Mouse (Mus musculus) hindbrain, postnatal 0 days (tissue): ENCODE measurements at regions not wholly inside any gene's neighbourhood (a gene's known extent, or its start where the extent isn't known, plus 50 kb on each side); places are given as distances from the start of the nearest gene placed in this dataset.

Source experiments
- ATAC-seq: fragments of 200-750 bp; cut with Nextera tagmentation; 2 replicates; pipeline ENCODE4 v1.8.0; 2017; ENCODE audit warnings: mild to moderate bottlenecking, moderate TSS enrichment, moderate library complexity
- DNase-seq: peaks from one replicate; pipeline ENCODE4 v3.0.0-alpha.2; 2015; ENCODE audit warnings: low spot score
- H3K27ac ChIP-seq: fragments of 300-500 bp; sonication (generic); 2 replicates; pipeline ENCODE4 v1.5.1; 2014; ENCODE audit warnings: mild to moderate bottlenecking
- H3K27me3 ChIP-seq: fragments of 300-500 bp; sonication (generic); 2 replicates; pipeline ENCODE4 v1.6.1; 2014; ENCODE audit warnings: low read length, mixed read lengths; ENCODE audit not compliant: insufficient read depth
- H3K36me3 ChIP-seq: fragments of 300-500 bp; sonication (generic); 2 replicates; pipeline ENCODE4 v1.6.1; 2014; ENCODE audit warnings: low read length, mixed read lengths; ENCODE audit not compliant: insufficient read depth
- H3K4me1 ChIP-seq: fragments of 300-500 bp; sonication (generic); 2 replicates; pipeline ENCODE4 v1.6.1; 2014; ENCODE audit warnings: antibody characterized with exemption, low read length, mixed read lengths; ENCODE audit not compliant: insufficient read depth
- H3K4me2 ChIP-seq: fragments of 300-500 bp; sonication (generic); 2 replicates; pipeline ENCODE4 v1.6.1; 2014; ENCODE audit warnings: low read depth, mild to moderate bottlenecking, low read length, moderate library complexity, mixed read lengths
- H3K4me3 ChIP-seq: fragments of 300-500 bp; sonication (generic); 2 replicates; pipeline ENCODE4 v1.5.1; 2014; ENCODE audit warnings: low read length
- H3K9ac ChIP-seq: fragments of 300-500 bp; sonication (generic); replicated peaks from 2 replicates; pipeline ENCODE4 v1.6.1; 2014; ENCODE audit warnings: mild to moderate bottlenecking, low read length, moderate library complexity, mixed read lengths
- H3K9me3 ChIP-seq: fragments of 300-500 bp; sonication (generic); 2 replicates; pipeline ENCODE4 v1.6.1; 2016; ENCODE audit warnings: low read length, mixed read lengths
- CTCF ChIP-seq: IDR thresholded peaks from 2 replicates; pipeline ENCODE4 v1.5.1; 2016; ENCODE audit warnings: antibody characterized with exemption, control low read depth, low read depth
- WGBS: fragments of 180-500 bp; shearing (Covaris S2); extraction: QIAGEN DNeasy Blood & Tissue Kit; methylation state at CpG from one replicate; pipeline ENCODE4 v1.1.7; 2014; 5-methylcytosine and 5-hydroxymethylcytosine counted together

GRCm38 (mm10) chr13:71612393-71613179 is 350.9 kb downstream of the Irx1 start:
- WGBS: 77% methylated on average over 7 of the region's 7 CpGs
- TF ChIP-seq CTCF: no peak
- Histone ChIP-seq H3K36me3 (no peaks in the 10 kb centered on the region), H3K27ac (no peak overlapping the region), H3K4me3 (no peak overlapping the region), H3K9me3 (no peaks in the 10 kb centered on the region), H3K4me1 (0 out of 2 replicates have a peak, but pooled peaks cover 2% of the 10 kb centered on the region), H3K4me2 (no peak overlapping the region), H3K27me3 (no peaks in the 10 kb centered on the region), H3K9ac (no peak overlapping the region)
- DNase-seq (no peak), ATAC-seq (no peak)

DNA sequence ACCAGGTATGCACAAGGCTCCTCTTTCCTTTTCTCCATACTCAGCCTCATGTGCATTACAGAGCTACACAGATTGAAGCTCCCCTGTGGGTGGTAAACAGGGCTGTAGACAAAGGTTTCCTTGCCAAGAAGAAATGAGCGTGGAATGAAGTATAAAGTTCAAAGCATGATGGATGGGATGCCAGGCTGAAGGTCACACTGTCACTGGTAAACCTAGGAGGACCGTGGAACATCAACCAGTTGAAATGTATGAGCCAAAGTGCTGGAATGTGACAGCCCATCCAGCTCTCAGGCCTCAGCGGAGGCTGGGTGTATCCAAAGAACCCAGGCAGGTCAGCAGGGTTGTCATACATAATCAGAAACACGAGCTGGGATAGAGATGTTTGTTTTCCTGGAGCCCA is 381.0 kb downstream of the Irx1 start:
- Histone ChIP-seq H3K9me3 (no peaks in the 10 kb centered on the region), H3K27ac (no peak overlapping the region), H3K4me1 (no peaks in the 10 kb centered on the region), H3K4me3 (no peak overlapping the region), H3K4me2 (no peak overlapping the region), H3K9ac (no peak overlapping the region), H3K27me3 (no peaks in the 10 kb centered on the region), H3K36me3 (no peaks in the 10 kb centered on the region)
- ATAC-seq (no peak), DNase-seq (no peak)
- WGBS: 26% methylated on average over 4 of the region's 4 CpGs
- no peak for TF ChIP-seq CTCF

DNA sequence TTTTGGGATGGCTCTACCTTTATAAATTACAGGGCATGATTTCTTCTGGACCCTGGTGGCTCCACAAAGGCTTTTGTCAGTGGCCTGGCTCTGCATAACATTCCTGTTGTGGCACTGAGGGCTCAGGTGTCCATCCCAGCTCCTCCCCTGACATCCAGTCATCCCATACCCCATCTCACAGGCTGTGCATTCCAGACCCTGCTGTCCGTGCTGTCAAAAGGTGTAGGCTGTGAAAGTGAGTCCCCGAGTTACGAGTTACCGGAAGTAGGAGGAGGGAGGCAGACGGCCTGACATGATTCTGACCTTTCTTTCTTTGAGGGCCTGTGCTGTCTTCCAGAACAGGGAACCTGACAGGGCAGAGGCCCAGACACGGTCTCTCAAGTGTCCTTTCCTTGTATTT is 397.6 kb downstream of the Irx1 start:
- Histone ChIP-seq H3K9ac (no peak overlapping the region), H3K27ac (no peak overlapping the region), H3K27me3 (no peaks in the 10 kb centered on the region), H3K4me1 (no peaks in the 10 kb centered on the region), H3K4me3 (no peak overlapping the region), H3K9me3 (no peaks in the 10 kb centered on the region), H3K4me2 (no peak overlapping the region), H3K36me3 (no peaks in the 10 kb centered on the region)
- 70% methylated on average over 6 of the region's 6 CpGs for WGBS
- no peak for ATAC-seq
- no peak for DNase-seq
- no peak for TF ChIP-seq CTCF

DNA sequence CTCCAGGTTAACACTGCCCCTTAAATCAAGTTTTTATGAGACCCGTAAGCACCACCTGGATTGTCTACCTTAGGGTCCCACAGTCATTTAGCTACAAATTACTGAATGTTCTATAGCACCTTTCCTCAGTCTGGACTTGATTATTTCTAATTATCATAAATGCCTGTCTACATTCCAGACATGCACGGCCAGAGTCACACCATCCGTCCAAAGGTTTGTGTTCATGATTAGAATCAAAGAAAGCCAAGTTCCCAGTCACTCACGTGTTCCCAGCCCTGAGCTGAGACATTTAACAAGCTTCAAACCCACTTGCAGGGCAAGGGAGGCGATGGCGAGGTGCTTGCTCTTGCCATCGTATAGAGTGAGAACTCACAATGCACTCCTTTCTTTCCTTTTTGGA is 398.1 kb downstream of the Irx1 start:
- H3K36me3 ChIP-seq: no peaks in the 10 kb centered on the region
- no peaks in the 10 kb centered on the region for H3K27me3 ChIP-seq
- no peak overlapping the region for H3K9ac ChIP-seq
- ATAC-seq (no peak), DNase-seq (no peak)
- no peaks in the 10 kb centered on the region for H3K9me3 ChIP-seq
- no peak overlapping the region for H3K4me3 ChIP-seq
- no peaks in the 10 kb centered on the region for H3K4me1 ChIP-seq
- H3K4me2 ChIP-seq: no peak overlapping the region
- no peak overlapping the region for H3K27ac ChIP-seq
- WGBS: 76% methylated on average over 7 of the region's 7 CpGs
- TF ChIP-seq CTCF: no peak

DNA sequence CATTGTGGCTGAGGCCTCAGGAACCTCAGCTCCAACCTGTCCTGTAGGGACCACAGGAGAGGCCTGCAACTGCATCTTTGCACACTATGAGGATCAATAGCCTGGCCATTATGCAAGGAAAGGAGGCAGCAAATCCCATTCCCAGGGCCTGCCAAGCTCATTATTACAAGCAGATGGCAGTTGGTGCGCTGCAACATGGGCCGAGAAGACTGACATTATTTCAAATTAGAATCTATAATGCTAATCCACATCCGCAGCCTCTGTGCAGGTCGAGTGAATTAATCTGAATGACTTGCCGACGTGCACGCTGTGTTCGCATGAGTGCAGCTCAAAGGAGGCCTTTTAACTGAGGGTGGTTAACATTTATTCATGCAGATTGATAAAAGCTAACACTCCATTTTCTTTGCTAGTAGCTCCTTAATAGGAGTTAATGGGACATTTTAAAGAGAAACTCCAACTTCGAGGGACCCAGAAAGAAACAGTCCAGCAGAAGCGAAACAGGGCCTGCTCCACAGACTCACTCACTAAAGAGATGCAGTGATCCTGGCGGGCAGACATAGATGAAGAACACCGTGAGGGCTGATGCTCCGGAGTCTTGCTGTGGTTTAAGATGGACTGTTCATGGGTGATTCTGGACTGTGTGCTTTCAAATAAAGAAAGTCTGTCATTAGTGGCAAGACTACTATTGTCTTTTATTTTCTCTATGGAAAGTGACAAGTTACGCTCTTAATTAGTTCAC is 404.9 kb downstream of the Irx1 start:
- ATAC-seq (peak; percentile 49; the same call in 1 of the 2 replicates), DNase-seq (peak; percentile 50)
- H3K27me3 ChIP-seq: no peaks in the 10 kb centered on the region
- H3K36me3 ChIP-seq: no peaks in the 10 kb centered on the region
- H3K27ac ChIP-seq: no peak overlapping the region
- peak; percentile 24 for TF ChIP-seq CTCF
- no peak overlapping the region for H3K4me3 ChIP-seq
- no peak overlapping the region for H3K9ac ChIP-seq
- no peak overlapping the region; the same call in 1 of the 2 replicates for H3K4me2 ChIP-seq
- H3K4me1 ChIP-seq: no peaks in the 10 kb centered on the region
- no peaks in the 10 kb centered on the region for H3K9me3 ChIP-seq
- 32% methylated on average over 14 of the region's 14 CpGs for WGBS

DNA sequence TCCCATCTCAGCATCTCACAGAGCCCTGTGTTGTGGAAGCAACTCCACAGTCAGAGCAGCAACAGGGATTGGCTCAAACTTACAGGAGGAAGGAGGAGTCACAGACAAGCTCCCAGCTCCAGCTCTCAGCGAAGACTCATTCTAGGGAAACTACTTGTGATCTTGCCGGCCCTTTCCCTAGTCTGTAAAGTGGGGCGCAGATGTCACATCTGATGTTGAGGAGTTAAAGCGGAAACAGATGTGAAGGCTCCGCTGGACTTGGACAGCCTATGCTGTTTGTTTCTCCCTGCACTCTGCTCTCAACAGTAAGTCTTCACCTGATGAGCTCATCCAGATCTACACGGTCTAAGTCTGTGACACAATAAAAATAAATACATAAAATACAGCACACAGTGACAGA is 408.1 kb downstream of the Irx1 start:
- Histone ChIP-seq H3K4me3 (no peak overlapping the region), H3K9me3 (no peaks in the 10 kb centered on the region), H3K4me1 (no peaks in the 10 kb centered on the region), H3K9ac (no peak overlapping the region), H3K4me2 (no peak overlapping the region), H3K27ac (no peak overlapping the region), H3K27me3 (no peaks in the 10 kb centered on the region), H3K36me3 (no peaks in the 10 kb centered on the region)
- ATAC-seq (no peak), DNase-seq (no peak)
- TF ChIP-seq CTCF: no peak
- WGBS: 87% methylated on average over 6 of the region's 6 CpGs

- 58% methylated on average over 1 of the region's 1 CpGs for WGBS
- H3K9ac ChIP-seq: no peak overlapping the region
Measured at GRCm38 (mm10) chr13:71550109-71550508, 413.4 kb downstream of the Irx1 start.

More at GRCm38 (mm10) chr13:71550109-71550508, 413.4 kb downstream of the Irx1 start:
- no peaks in the 10 kb centered on the region for H3K4me1 ChIP-seq
- TF ChIP-seq CTCF: no peak
- DNase-seq (no peak), ATAC-seq (no peak)
- H3K27me3 ChIP-seq: no peaks in the 10 kb centered on the region
- H3K27ac ChIP-seq: no peak overlapping the region
- no peaks in the 10 kb centered on the region for H3K9me3 ChIP-seq
- H3K4me3 ChIP-seq: no peak overlapping the region
- H3K36me3 ChIP-seq: no peaks in the 10 kb centered on the region
- H3K4me2 ChIP-seq: no peak overlapping the region
